Comparison of ENCODE assay signal across 8 mouse cellular contexts in the genomic region with DNA sequence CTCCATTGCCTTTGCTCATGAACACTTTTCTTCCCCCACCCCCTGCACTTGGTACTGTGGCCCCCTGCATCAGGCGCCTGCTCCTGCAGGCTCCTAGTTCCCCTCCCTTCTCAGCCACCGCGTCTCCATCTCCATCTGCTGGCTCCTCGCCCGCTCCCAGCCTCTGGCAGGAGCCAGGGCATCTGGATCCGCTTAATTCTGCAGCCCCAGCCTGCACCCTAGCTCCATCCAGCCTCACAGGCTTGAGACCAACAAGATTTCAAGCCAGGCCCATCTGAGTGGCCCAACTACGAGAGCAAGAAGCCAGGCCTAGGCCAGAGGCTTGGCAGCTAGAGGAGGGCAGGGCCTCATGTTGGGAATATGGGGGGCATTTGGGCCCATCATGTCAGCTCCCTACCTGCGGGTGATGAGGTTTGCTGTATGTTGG. TPM values are rescaled to one million over a fixed set of nuclear protein-coding genes. Genes with fewer than 3 reads are reported as not detected.
DNase-seq lines count a peak whose midpoint lies in the region; ATAC-seq lines count a peak whose summit lies in the region.
"Not testable (repeated sequence)": the region's sequence is repeated elsewhere in the genome, so short reads cannot be mapped to it uniquely, and the experiment has no call there.
"Had no signal": no experiment of that assay in that cellular context is flagged by ENCODE, and none has a peak within 500 bp of the region (broad histone marks: within the 10 kb centered on the region; RNA-seq: fewer than 3 reads in every experiment).

No protein-coding gene starts in this region.

- not testable (repeated sequence) for H3K4me1 ChIP-seq in brown adipose tissue, adult 24 weeks (ENCODE audit: control insufficient read depth, insufficient read depth, insufficient read length, low read length)
- peaks cover 38% of the 10 kb centered on the region for H3K4me1 ChIP-seq in embryonic facial prominence, embryonic 15.5 days
- peaks cover 30% of the 10 kb centered on the region for H3K4me1 ChIP-seq in hindbrain, embryonic 12.5 days
- H3K4me1 ChIP-seq in neural tube, embryonic 13.5 days (replicated peaks): peaks cover 36% of the 10 kb centered on the region

- not testable (repeated sequence) for H3K27ac ChIP-seq in brown adipose tissue, adult 24 weeks (replicated peaks; ENCODE audit: low read depth, low read length)
- peak overlapping the region; percentile 95 for H3K27ac ChIP-seq in embryonic facial prominence, embryonic 15.5 days (replicated peaks)
- H3K27ac ChIP-seq in hindbrain, embryonic 12.5 days: peak overlapping the region; percentile 73
- H3K27ac ChIP-seq in neural tube, embryonic 13.5 days (replicated peaks): peak overlapping the region; percentile 67

- peak overlapping the region; percentile 66 for H3K4me2 ChIP-seq in embryonic facial prominence, embryonic 15.5 days (replicated peaks)
- peak overlapping the region; percentile 58 for H3K4me2 ChIP-seq in hindbrain, embryonic 12.5 days (replicated peaks)
- peak overlapping the region; percentile 61 for H3K4me2 ChIP-seq in neural tube, embryonic 13.5 days

- H3K27me3 ChIP-seq in embryonic facial prominence, embryonic 15.5 days; hindbrain, embryonic 12.5 days; neural tube, embryonic 13.5 days: not testable (repeated sequence)

- WGBS in embryonic facial prominence, embryonic 15.5 days: 33% methylated on average over 8 of the region's 8 CpGs
- WGBS in hindbrain, embryonic 12.5 days: 48% methylated on average over 8 of the region's 8 CpGs
- WGBS in neural tube, embryonic 13.5 days: 46% methylated on average over 8 of the region's 8 CpGs

- not testable (repeated sequence) for H3K9me3 ChIP-seq in embryonic facial prominence, embryonic 15.5 days (replicated peaks); hindbrain, embryonic 12.5 days (replicated peaks); neural tube, embryonic 13.5 days

- peak; percentile 81 for ATAC-seq in embryonic facial prominence, embryonic 15.5 days (ENCODE audit: insufficient number of reproducible peaks, low FRiP score, low TSS enrichment, low read depth)
- ATAC-seq in hindbrain, embryonic 12.5 days (ENCODE audit: low FRiP score): not testable (repeated sequence)
- ATAC-seq in neural tube, embryonic 13.5 days (ENCODE audit: low read depth): peak; percentile 36; the same call in 1 of the 2 replicates

- H3K36me3 ChIP-seq in embryonic facial prominence, embryonic 15.5 days: peaks cover 13% of the 10 kb centered on the region; the same call in 1 of the 2 replicates
- not testable (repeated sequence) for H3K36me3 ChIP-seq in hindbrain, embryonic 12.5 days; neural tube, embryonic 13.5 days

- DNase-seq in heart, adult 11 months: peak; percentile 98
- DNase-seq in kidney, postnatal 4 days: peak; percentile 72 to 78
- peak; percentile 38 to 40 for DNase-seq in lung, adult 18-20 months

- H3K4me3 ChIP-seq in brown adipose tissue, adult 24 weeks (ENCODE audit: insufficient read depth, low read depth, low read length): 0 out of 2 replicates have a peak overlapping the region, but pooled peaks have one; percentile 7
- peak overlapping the region; percentile 59 for H3K4me3 ChIP-seq in embryonic facial prominence, embryonic 15.5 days (replicated peaks)
- peak overlapping the region; percentile 6; the same call in 1 of the 2 replicates for H3K4me3 ChIP-seq in hindbrain, embryonic 12.5 days
- H3K4me3 ChIP-seq in neural tube, embryonic 13.5 days: not testable (repeated sequence)

- peak overlapping the region; percentile 18; the same call in 1 of the 2 replicates for H3K9ac ChIP-seq in embryonic facial prominence, embryonic 15.5 days
- H3K9ac ChIP-seq in hindbrain, embryonic 12.5 days: peak overlapping the region; percentile 41
- H3K9ac ChIP-seq in neural tube, embryonic 13.5 days: peak overlapping the region; percentile 45; the same call in 1 of the 2 replicates

RNA-seq across cellular contexts. Expression of a gene that starts 6.7 kb away (rescaled TPM):
- 44.1 and 48.4 TPM in 2 replicates for polyA plus RNA-seq in brown adipose tissue, adult 24 weeks (2012; ENCODE audit: insufficient read depth, insufficient read length, missing spikeins)
- 75.9 and 79.7 TPM in 2 replicates for polyA plus RNA-seq in embryonic facial prominence, embryonic 15.5 days (2015; fragmentation: Nextera tagmentation; extraction: Ambion mirVana)
- 54.2 and 58.9 TPM in 2 replicates for polyA plus RNA-seq in hindbrain, embryonic 12.5 days (2016; fragmentation: Nextera tagmentation; extraction: Ambion mirVana)
- polyA plus RNA-seq in neural tube, embryonic 13.5 days (2015; fragmentation: Nextera tagmentation; extraction: Ambion mirVana): 75.1 and 75.2 TPM in 2 replicates

RNA-seq across cellular contexts. Expression of a gene that starts 7.7 kb away (rescaled TPM):
- polyA plus RNA-seq in brown adipose tissue, adult 24 weeks (2012; ENCODE audit: insufficient read depth, insufficient read length, missing spikeins): 30.4 and 38.3 TPM in 2 replicates
- 41.4 and 45.5 TPM in 2 replicates for polyA plus RNA-seq in embryonic facial prominence, embryonic 15.5 days (2015; fragmentation: Nextera tagmentation; extraction: Ambion mirVana)
- polyA plus RNA-seq in hindbrain, embryonic 12.5 days (2016; fragmentation: Nextera tagmentation; extraction: Ambion mirVana): 31.0 and 33.4 TPM in 2 replicates
- polyA plus RNA-seq in neural tube, embryonic 13.5 days (2015; fragmentation: Nextera tagmentation; extraction: Ambion mirVana): 35.4 and 38.0 TPM in 2 replicates

RNA-seq across cellular contexts. Expression of a gene that starts 11.3 kb away (rescaled TPM):
- 39.4 and 50.0 TPM in 2 replicates for polyA plus RNA-seq in brown adipose tissue, adult 24 weeks (2012; ENCODE audit: insufficient read depth, insufficient read length, missing spikeins)
- 36.5 and 43.8 TPM in 2 replicates for polyA plus RNA-seq in embryonic facial prominence, embryonic 15.5 days (2015; fragmentation: Nextera tagmentation; extraction: Ambion mirVana)
- polyA plus RNA-seq in hindbrain, embryonic 12.5 days (2016; fragmentation: Nextera tagmentation; extraction: Ambion mirVana): 133 and 134 TPM in 2 replicates
- 204 and 212 TPM in 2 replicates for polyA plus RNA-seq in neural tube, embryonic 13.5 days (2015; fragmentation: Nextera tagmentation; extraction: Ambion mirVana)
- polyA plus RNA-seq: G1E had no signal

RNA-seq across cellular contexts. Expression of a gene that starts 31.8 kb away (rescaled TPM):
- not detected in 2 replicates for polyA plus RNA-seq in brown adipose tissue, adult 24 weeks (2012; ENCODE audit: insufficient read depth, insufficient read length, missing spikeins)
- 0.12 and 0.16 TPM in 2 replicates for polyA plus RNA-seq in embryonic facial prominence, embryonic 15.5 days (2015; fragmentation: Nextera tagmentation; extraction: Ambion mirVana)
- 1.1 TPM in 2 replicates for polyA plus RNA-seq in hindbrain, embryonic 12.5 days (2016; fragmentation: Nextera tagmentation; extraction: Ambion mirVana)
- polyA plus RNA-seq in neural tube, embryonic 13.5 days (2015; fragmentation: Nextera tagmentation; extraction: Ambion mirVana): 1.6 and 2.2 TPM in 2 replicates
- polyA plus RNA-seq: G1E had no signal

RNA-seq across cellular contexts. Expression of a gene that starts 39.7 kb away (rescaled TPM):
- 111 and 118 TPM in 2 replicates for polyA plus RNA-seq in brown adipose tissue, adult 24 weeks (2012; ENCODE audit: insufficient read depth, insufficient read length, missing spikeins)
- polyA plus RNA-seq in embryonic facial prominence, embryonic 15.5 days (2015; fragmentation: Nextera tagmentation; extraction: Ambion mirVana): 139 and 146 TPM in 2 replicates
- polyA plus RNA-seq in hindbrain, embryonic 12.5 days (2016; fragmentation: Nextera tagmentation; extraction: Ambion mirVana): 191 and 199 TPM in 2 replicates
- 278 and 317 TPM in 2 replicates for polyA plus RNA-seq in neural tube, embryonic 13.5 days (2015; fragmentation: Nextera tagmentation; extraction: Ambion mirVana)

Comparison
In these comparisons a context has a peak if more than half of its experiments do, and no peak if none do; other contexts are left out.
1. DNase-seq: peak in every context shown above with its lines; median percentile 98 in heart, adult 11 months; 75 in kidney, postnatal 4 days; 39 in lung, adult 18-20 months.